Mouse (Mus musculus) embryo, embryonic 10.5 days (tissue): ENCODE measurements at regions not wholly inside any gene's neighbourhood (a gene's known extent, or its start where the extent isn't known, plus 50 kb on each side); places are given as distances from the start of the nearest gene placed in this dataset.
A peak's percentile ranks its signal among the peaks of the same experiment; 100 is the strongest.

Experiments
- DNase-seq: peaks from one replicate; pipeline ENCODE4 v3.0.0-alpha.2; 2015; ENCODE audit warnings: low spot score

GRCm38 (mm10) chr15:21988676-21989075 lies 560.1 kb upstream of the Cdh18 start:
- DNase-seq: no peak

DNA sequence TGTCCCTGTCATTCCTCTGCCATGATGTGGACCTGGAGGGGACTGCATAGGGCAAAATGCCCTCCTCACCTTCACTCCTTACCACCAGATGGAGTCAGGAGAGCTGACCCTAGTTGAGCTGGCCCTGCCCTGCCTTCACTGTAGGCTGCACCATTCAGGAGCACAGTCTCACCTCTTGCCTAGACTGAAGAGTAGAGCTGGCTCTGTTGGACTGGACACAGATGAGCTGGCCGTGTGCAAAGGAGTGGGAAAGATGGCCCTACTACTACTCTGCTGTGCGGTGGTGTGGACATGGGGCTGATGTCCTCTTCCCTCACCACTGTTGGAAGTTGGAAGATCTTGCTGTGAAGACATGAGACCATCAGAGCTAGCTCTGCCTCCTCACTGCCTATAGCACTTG lies 555.5 kb upstream of the Cdh18 start:
- no peak for DNase-seq

DNA sequence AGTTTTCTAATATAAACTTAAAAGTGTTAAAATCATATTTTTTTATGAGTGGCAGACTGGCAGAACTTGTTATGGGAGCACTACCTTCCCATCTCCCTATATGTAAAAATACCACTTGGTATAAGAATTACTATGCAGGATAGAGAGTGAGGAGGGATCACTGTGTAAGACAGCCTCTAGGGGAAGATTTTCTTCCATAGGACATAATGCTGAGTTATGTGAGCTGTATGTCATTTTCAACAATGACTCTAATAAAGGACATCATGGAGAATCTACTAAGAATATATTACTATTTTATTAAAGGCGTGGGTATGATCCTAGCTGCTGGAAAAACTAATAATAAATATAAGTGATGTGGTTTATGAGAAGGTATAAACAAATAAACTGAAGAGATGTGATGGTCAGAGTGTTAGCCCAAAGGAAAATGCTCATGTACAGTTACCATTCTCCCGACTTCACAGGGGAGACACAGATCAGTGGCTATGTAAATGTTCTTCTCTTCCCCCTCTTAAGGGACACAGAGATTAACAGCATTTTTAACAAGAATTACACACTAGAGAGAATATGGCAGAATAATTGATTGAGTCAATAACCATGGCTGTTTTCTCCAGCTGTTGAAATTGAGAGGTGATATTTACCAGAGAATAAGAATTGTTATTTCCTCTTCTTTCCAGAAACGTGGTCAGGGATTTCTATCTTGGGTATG lies 553.5 kb upstream of the Cdh18 start:
- no peak for DNase-seq

GRCm38 (mm10) chr15:22019977-22020376 lies 528.8 kb upstream of the Cdh18 start:
- DNase-seq: no peak

DNA sequence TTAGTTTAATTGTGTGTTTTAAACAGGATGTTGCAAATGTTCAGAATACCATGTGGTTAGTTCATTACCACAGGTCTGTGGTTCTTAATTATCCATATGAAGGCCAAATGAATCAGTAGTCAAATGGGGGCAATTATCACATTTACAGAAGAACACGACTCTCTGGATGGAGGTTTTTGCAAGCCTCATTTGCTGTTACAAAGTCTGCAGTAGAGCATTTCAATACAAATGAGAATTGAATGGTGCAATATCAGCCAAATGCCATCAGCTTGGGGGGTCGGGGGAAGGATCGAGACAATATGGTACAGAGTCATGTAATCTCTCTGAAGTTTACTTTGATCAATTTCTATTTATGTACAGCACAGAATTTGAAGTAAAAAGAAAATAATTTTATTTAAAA lies 518.6 kb upstream of the Cdh18 start:
- no peak for DNase-seq

DNA sequence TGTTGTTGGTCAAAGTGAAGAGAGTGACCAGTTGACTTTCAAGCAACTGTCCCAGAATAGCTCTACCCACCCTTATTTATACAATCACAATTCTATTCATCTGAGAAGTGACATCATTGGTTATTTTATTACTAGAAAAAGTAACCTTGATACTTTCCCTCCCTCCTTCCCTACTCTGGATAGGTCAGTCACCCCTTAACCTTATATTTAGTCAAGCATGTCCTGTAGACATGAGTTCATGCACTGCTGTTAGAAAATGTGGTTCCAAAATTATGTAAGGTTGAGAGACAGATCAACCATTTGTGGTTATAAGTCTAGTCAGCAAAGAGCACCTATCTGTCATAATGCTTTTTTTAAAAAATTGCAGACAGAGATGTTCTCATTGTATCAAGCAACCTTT lies 502.4 kb upstream of the Cdh18 start:
- no peak for DNase-seq

GRCm38 (mm10) chr15:22046877-22047478 lies 501.8 kb upstream of the Cdh18 start:
- no peak for DNase-seq

- no peak for DNase-seq
Measured at GRCm38 (mm10) chr15:22086856-22087255, 462.0 kb upstream of the Cdh18 start.

DNA sequence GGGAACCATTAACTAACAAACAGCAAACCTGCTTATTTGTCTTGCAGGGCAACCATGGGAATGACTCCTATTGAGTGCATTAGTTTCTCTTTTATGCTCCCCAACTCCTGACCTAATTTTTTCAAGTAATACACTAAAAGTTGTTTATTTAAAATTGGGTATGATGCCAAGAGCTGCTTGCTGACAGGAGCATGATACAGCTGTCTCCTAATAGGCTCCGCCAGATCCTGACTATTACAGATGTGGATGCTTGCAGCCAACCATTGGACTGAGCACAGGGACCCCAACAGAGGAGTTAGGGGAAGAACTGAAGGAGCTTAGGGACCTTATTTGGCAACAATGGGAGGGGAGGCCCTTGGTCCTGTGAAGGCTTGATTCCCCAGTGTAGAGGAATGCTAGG lies 427.1 kb upstream of the Cdh18 start:
- DNase-seq: no peak

GRCm38 (mm10) chr15:22151894-22152494 lies 396.8 kb upstream of the Cdh18 start:
- no peak for DNase-seq

- no peak for DNase-seq
Measured at GRCm38 (mm10) chr15:22152678-22153077, 396.1 kb upstream of the Cdh18 start.

GRCm38 (mm10) chr15:22170302-22170701 lies 378.5 kb upstream of the Cdh18 start:
- no peak for DNase-seq

- no peak for DNase-seq
Measured at GRCm38 (mm10) chr15:22208991-22209390, 339.8 kb upstream of the Cdh18 start.

DNA sequence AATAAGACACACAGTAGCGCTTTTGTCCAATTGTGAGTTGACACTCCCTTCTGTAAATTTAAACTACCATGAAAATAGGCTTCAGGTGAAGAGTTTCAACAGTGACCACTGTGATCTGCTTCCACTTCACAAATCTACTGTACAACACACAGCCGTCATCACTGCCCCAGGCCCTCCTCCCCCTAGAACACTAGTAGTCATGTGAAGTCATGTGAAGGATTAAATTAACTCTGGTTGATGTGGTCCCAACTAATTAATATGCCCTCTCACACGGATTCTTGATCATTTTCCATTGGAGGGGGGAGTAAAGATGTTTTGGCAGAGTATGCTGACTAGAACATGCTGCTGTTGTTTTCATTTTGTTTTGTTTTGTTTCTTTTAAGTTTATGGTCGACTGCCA lies 316.2 kb upstream of the Cdh18 start:
- no peak for DNase-seq

GRCm38 (mm10) chr15:22280919-22281318 lies 267.9 kb upstream of the Cdh18 start:
- DNase-seq: no peak

DNA sequence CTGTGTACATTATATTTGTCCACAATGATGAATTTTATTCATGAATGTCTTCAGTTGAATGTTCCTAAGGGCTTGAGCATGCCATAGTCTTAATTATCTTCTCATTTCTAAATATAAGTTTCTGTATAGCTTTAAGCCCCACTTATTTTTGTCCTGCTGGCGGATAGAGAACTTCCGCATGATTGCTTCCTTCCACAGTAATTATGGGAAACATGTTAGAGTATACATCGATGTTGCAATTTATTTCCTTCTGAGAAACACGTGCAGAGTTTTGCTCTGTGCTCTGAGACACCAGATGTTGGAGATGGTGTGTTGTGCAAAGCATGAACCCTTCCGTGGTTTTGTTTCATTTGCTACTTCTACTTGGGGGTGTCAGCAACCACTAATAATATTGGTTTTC lies 237.8 kb upstream of the Cdh18 start:
- DNase-seq: no peak

- no peak for DNase-seq
Measured at GRCm38 (mm10) chr15:22318992-22319391, 229.8 kb upstream of the Cdh18 start.

DNA sequence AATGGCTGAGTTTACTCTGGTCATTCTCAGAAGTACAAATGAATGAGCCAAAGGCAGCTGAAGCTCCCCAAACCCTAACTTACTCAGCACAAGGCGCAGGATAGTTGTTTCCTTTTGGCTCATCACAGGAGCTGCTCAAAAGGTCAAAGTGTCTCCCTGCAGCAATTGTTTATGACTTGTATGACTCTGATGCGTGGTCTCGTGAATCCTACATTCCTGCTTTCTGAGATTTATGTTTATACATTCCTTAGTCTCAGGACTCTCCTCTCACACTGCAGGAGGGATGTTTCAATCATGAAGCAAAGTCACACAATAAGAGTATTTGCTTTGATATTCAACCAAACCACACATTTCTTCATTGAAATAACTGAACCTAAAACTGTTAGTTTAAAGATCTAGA lies 209.9 kb upstream of the Cdh18 start:
- DNase-seq: peak; percentile 1

DNA sequence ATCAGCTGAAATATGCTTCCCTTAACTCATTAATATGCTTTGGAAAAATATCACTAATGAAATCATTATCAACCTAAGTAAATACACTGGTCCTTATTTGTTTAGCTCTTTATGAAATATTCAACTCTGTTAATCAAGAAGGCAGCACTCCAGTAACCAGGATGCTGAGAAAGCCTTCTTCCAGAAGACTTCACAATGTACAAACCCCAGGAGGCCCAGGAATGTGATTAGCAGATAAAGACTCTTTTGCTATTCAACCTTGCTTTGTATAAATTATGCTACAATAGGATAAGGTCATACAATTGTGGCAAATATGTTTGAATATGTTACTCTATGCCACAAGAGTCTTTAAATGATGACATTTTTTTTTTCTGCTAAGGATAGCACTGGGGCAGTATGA lies 204.5 kb upstream of the Cdh18 start:
- DNase-seq: no peak

GRCm38 (mm10) chr15:22351502-22351901 lies 197.3 kb upstream of the Cdh18 start:
- DNase-seq: no peak
